Mouse (Mus musculus): ENCODE data around the gene Angel1.

DNA sequence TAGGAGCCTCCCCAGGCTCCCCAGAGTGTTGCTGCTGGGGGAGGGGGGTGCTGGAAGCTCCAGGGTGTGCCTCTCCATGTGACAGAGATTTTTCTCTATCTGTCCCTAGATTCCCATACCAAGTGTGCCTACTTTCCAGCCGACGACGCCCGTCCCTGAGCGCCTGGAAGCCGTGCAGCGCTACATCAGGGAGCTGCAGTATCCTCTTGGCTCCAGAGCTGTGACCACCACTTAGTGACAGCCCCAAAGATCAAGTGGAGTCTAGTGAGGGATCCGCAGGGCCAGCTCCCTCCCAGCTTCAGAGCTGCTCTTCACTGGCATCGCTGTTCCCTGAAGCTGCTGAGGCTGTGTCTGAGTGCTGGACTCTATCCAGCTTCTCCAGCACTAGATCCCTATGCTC, 41.0 kb downstream of the Angel1 start:
- TF ChIP-seq MAZ (IDR thresholded peaks at IDR 0.05; ENCODE audit: low read depth, low read length), result no peak
- TF ChIP-seq CTCF (IDR thresholded peaks at IDR 0.05 in 2 of 3, conservative IDR thresholded peaks at IDR 0.05 in 1 of 3; ENCODE audit: control insufficient read depth in 1 of 3, insufficient read depth in 1 of 3, low read depth in 2 of 3, low read length in 3 of 3, poor library complexity in 1 of 3, severe bottlenecking in 1 of 3), result no peak
- no peak for TF ChIP-seq EP300 (IDR thresholded peaks at IDR 0.05; ENCODE audit: low read depth in 1 of 2, low read length in 2 of 2)
- TF ChIP-seq GATA1 (IDR thresholded peaks at IDR 0.05; ENCODE audit: low read depth, low read length), result no peak
- TF ChIP-seq USF1 (IDR thresholded peaks at IDR 0.05; ENCODE audit: low read depth, low read length), result no peak

Measured in MEL (cell line).